Mouse (Mus musculus): ENCODE measurements around the gene Dmbt1.

GRCm38 (mm10) chr7:131037083-131037482 is 5.2 kb downstream of the Dmbt1 start:
- no peak for TF ChIP-seq CTCF (IDR thresholded peaks at IDR 0.05; ENCODE audit: borderline replicate concordance, control insufficient read depth, extremely low read depth, insufficient read depth, low read length, poor library complexity)
- TF ChIP-seq POLR2A (IDR thresholded peaks at IDR 0.05; ENCODE audit: control insufficient read depth, extremely low read depth, insufficient read depth, low read length, poor library complexity) = no peak

All from thymus, adult 2 months (tissue).